Mouse (Mus musculus): Measurements from ENCODE around the gene Jmjd7. TPM values are rescaled to one million over a fixed set of nuclear protein-coding genes. Genes with fewer than 3 reads are reported as not detected.

Gene Jmjd7
- polyA plus RNA-seq, 1 experiment from 2014 or later, result 17.4 TPM

Small RNAs within 50 kb of the gene (microRNA-seq; reads per million reads assigned to microRNA genes)
- not detected for gene Mir7665

Other genes with a start within 250 kb of the Jmjd7 start
- gene Rpap1, start 239.9 kb upstream of the Jmjd7 start, polyA plus RNA-seq (2015; fragmentation: Nextera tagmentation; extraction: Ambion mirVana), result 17.6 and 19.4 TPM in 2 replicates
- 7.3 and 7.9 TPM in 2 replicates for gene Tyro3, start 229.8 kb upstream of the Jmjd7 start, polyA plus RNA-seq (2015; fragmentation: Nextera tagmentation; extraction: Ambion mirVana)
- gene Mga, start 130.3 kb upstream of the Jmjd7 start, polyA plus RNA-seq (2015; fragmentation: Nextera tagmentation; extraction: Ambion mirVana), result 15.4 and 17.7 TPM in 2 replicates
- gene Mapkbp1, start 54.8 kb upstream of the Jmjd7 start, polyA plus RNA-seq (2015; fragmentation: Nextera tagmentation; extraction: Ambion mirVana), result 1.5 and 1.8 TPM in 2 replicates
- gene Gm28042, start within 50 bp of the Jmjd7 start, polyA plus RNA-seq (2015; fragmentation: Nextera tagmentation; extraction: Ambion mirVana), result 1.7 and 1.9 TPM in 2 replicates
- 1.1 and 1.3 TPM in 2 replicates for gene Pla2g4b, start 5.9 kb downstream of the Jmjd7 start, polyA plus RNA-seq (2015; fragmentation: Nextera tagmentation; extraction: Ambion mirVana)
- gene Ehd4, start 127.1 kb downstream of the Jmjd7 start, polyA plus RNA-seq (2015; fragmentation: Nextera tagmentation; extraction: Ambion mirVana), result 164 and 183 TPM in 2 replicates
- gene Pla2g4e, start 217.9 kb downstream of the Jmjd7 start, polyA plus RNA-seq (2015; fragmentation: Nextera tagmentation; extraction: Ambion mirVana), result 1.1 and 1.2 TPM in 2 replicates